Mouse (Mus musculus): ENCODE measurements around the gene Tmprss12. TPM values are rescaled to one million over a fixed set of nuclear protein-coding genes. Genes with fewer than 3 reads are reported as not detected.
"Not testable (repeated sequence)": the region's sequence is repeated elsewhere in the genome, so short reads cannot be mapped to it uniquely, and the experiment has no call there.

Tmprss12 gene
- polyA plus RNA-seq, 1 experiment, result not detected

- DNase-seq (ENCODE audit: low read depth), result no peak
Observed at GRCm38 (mm10) chr15:100324021-100324591, 43.5 kb downstream of the Tmprss12 start.

- no peak for DNase-seq (ENCODE audit: low read depth)
Observed at GRCm38 (mm10) chr15:100325235-100325634, 44.6 kb downstream of the Tmprss12 start.

GRCm38 (mm10) chr15:100328089-100328488 is 47.5 kb downstream of the Tmprss12 start:
- not testable (repeated sequence) for DNase-seq (ENCODE audit: low read depth)

- not testable (repeated sequence) for DNase-seq (ENCODE audit: low read depth)
Observed at GRCm38 (mm10) chr15:100329336-100329735, 48.7 kb downstream of the Tmprss12 start.

- no peak for DNase-seq (ENCODE audit: low read depth)
Observed at GRCm38 (mm10) chr15:100330739-100331138, 50.1 kb downstream of the Tmprss12 start.

GRCm38 (mm10) chr15:100332077-100332961 is 51.7 kb downstream of the Tmprss12 start:
- DNase-seq (ENCODE audit: low read depth), result not testable (repeated sequence)

GRCm38 (mm10) chr15:100334629-100335028 is 54.0 kb downstream of the Tmprss12 start, which contains the start of gene Mettl7a3:
Gene Mettl7a3 (plus strand): TSS chr15:100334929.
- DNase-seq (ENCODE audit: low read depth), result no peak

GRCm38 (mm10) chr15:100337328-100337727 is 56.7 kb downstream of the Tmprss12 start:
- DNase-seq (ENCODE audit: low read depth), result not testable (repeated sequence)

- DNase-seq (ENCODE audit: low read depth), result not testable (repeated sequence)
Observed at GRCm38 (mm10) chr15:100337847-100338246, 57.2 kb downstream of the Tmprss12 start.

GRCm38 (mm10) chr15:100341314-100341980 is 60.8 kb downstream of the Tmprss12 start:
- not testable (repeated sequence) for DNase-seq (ENCODE audit: low read depth)

Other genes with a start within 250 kb of the Tmprss12 start
- 9.3 and 11.9 TPM in 2 replicates for gene Dip2b, start 242.2 kb upstream of the Tmprss12 start, polyA plus RNA-seq (2012; rRNA removed)
- 35.1 and 38.7 TPM in 2 replicates for gene Atf1, start 53.0 kb upstream of the Tmprss12 start, polyA plus RNA-seq (2012; rRNA removed)
- 259 and 432 TPM in 2 replicates for gene Mettl7a1, start 23.3 kb downstream of the Tmprss12 start, polyA plus RNA-seq (2012; rRNA removed)
- gene Mettl7a3, start 54.1 kb downstream of the Tmprss12 start, polyA plus RNA-seq (2012; rRNA removed), result 0.16 and 0.56 TPM in 2 replicates
- gene Methig1, start 72.3 kb downstream of the Tmprss12 start, polyA plus RNA-seq (2012; rRNA removed), result 0.09 TPM in 1 of 2 replicates, not detected in the other
- gene Mettl7a2, start 72.4 kb downstream of the Tmprss12 start, polyA plus RNA-seq (2012; rRNA removed), result 0.15 TPM in 1 of 2 replicates, not detected in the other
- not detected in 2 replicates for gene Higd1c, start 83.7 kb downstream of the Tmprss12 start, polyA plus RNA-seq (2012; rRNA removed)
- gene Gm5475, start 141.3 kb downstream of the Tmprss12 start, polyA plus RNA-seq (2012; rRNA removed), result 0.36 and 0.37 TPM in 2 replicates
- 106 and 126 TPM in 2 replicates for gene Slc11a2, start 144.2 kb downstream of the Tmprss12 start, polyA plus RNA-seq (2012; rRNA removed)
- 47.8 and 59.6 TPM in 2 replicates for gene Letmd1, start 188.2 kb downstream of the Tmprss12 start, polyA plus RNA-seq (2012; rRNA removed)
- 7.8 and 9.1 TPM in 2 replicates for gene Csrnp2, start 214.7 kb downstream of the Tmprss12 start, polyA plus RNA-seq (2012; rRNA removed)

Data from gonadal fat pad, adult 2 months (tissue).